In genomic region chr4:126850019-126850777, GRCm38 (mm10) we compare ENCODE assay signal across 13 mouse cellular contexts.
DNase-seq lines count a peak whose midpoint lies in the region; ATAC-seq and TF ChIP-seq lines count a peak whose summit lies in the region.
"Had no signal": no experiment of that assay in that cellular context is flagged by ENCODE, and none has a peak within 500 bp of the region (broad histone marks: within the 10 kb centered on the region; RNA-seq: fewer than 3 reads in every experiment).

No protein-coding gene starts in this region.

- 0 out of 2 replicates have a peak, but pooled peaks have one; percentile 15 for ATAC-seq in heart, embryonic 11.5 days (replicated peaks; ENCODE audit: insufficient number of reproducible peaks, low FRiP score, low TSS enrichment)
- no peak for ATAC-seq in lung, embryonic 14.5 days (ENCODE audit: insufficient read depth)
- no peak for ATAC-seq in erythroid progenitor cell, adult 5-6 weeks (replicated peaks; ENCODE audit: low FRiP score, poor library complexity, severe bottlenecking)
- ATAC-seq: forebrain, embryonic 15.5 days had no signal

- no peak overlapping the region for H3K4me2 ChIP-seq in heart, embryonic 11.5 days
- H3K4me2 ChIP-seq in lung, embryonic 14.5 days, result no peak overlapping the region
- H3K4me2 ChIP-seq: forebrain, embryonic 15.5 days had no signal

- 65% methylated on average over 7 of the region's 7 CpGs for WGBS in heart, embryonic 11.5 days (ENCODE audit: insufficient replicate concordance)
- 70% methylated on average over 7 of the region's 7 CpGs for WGBS in lung, embryonic 14.5 days

- H3K9me3 ChIP-seq in heart, embryonic 11.5 days (replicated peaks; ENCODE audit: control insufficient read depth, low read length), result no peaks in the 10 kb centered on the region
- no peaks in the 10 kb centered on the region for H3K9me3 ChIP-seq in lung, embryonic 14.5 days (ENCODE audit: low read depth, low read length)
- 0 out of 2 replicates have a peak, but pooled peaks cover 4% of the 10 kb centered on the region for H3K9me3 ChIP-seq in megakaryocyte, embryonic 14.5 days
- H3K9me3 ChIP-seq: forebrain, embryonic 15.5 days had no signal

- peaks cover 6% of the 10 kb centered on the region for H3K36me3 ChIP-seq in heart, embryonic 11.5 days (ENCODE audit: control insufficient read depth, insufficient read depth, low read length)
- peaks cover 67% of the 10 kb centered on the region for H3K36me3 ChIP-seq in lung, embryonic 14.5 days (ENCODE audit: insufficient read depth)
- H3K36me3 ChIP-seq in megakaryocyte, embryonic 14.5 days (replicated peaks; ENCODE audit: low read length), result peaks cover 95% of the 10 kb centered on the region

- H3K27ac ChIP-seq in heart, embryonic 11.5 days (ENCODE audit: low read depth, low read length), result peak overlapping the region; percentile 74
- peak overlapping the region; percentile 58; the same call in 1 of the 2 replicates for H3K27ac ChIP-seq in lung, embryonic 14.5 days (ENCODE audit: low read depth)
- H3K27ac ChIP-seq: forebrain, embryonic 15.5 days had no signal

- intact Hi-C loops in heart, postnatal 14 days (cut with DNase I), result no loop called here
- intact Hi-C loops in left cerebral cortex, postnatal 10 days (cut with DNase I), result no loop called here

- no peak overlapping the region for H3K4me3 ChIP-seq in heart, embryonic 11.5 days (ENCODE audit: low read depth, low read length)
- H3K4me3 ChIP-seq in lung, embryonic 14.5 days (ENCODE audit: low read depth, low read length), result no peak overlapping the region
- H3K4me3 ChIP-seq in megakaryocyte, embryonic 14.5 days (replicated peaks), result peak overlapping the region; percentile 62
- H3K4me3 ChIP-seq: forebrain, embryonic 15.5 days had no signal

- peaks cover 8% of the 10 kb centered on the region for H3K4me1 ChIP-seq in heart, embryonic 11.5 days (ENCODE audit: control insufficient read depth, insufficient read depth, low read length)
- no peaks in the 10 kb centered on the region for H3K4me1 ChIP-seq in lung, embryonic 14.5 days (ENCODE audit: insufficient read depth)
- H3K4me1 ChIP-seq in megakaryocyte, embryonic 14.5 days, result peaks cover 65% of the 10 kb centered on the region
- H3K4me1 ChIP-seq: forebrain, embryonic 15.5 days had no signal

- DNase-seq in heart, postnatal 14 days, result no peak
- no peak for DNase-seq in lung, embryonic 14.5 days
- DNase-seq in lung, adult 18-20 months, result no peak
- peak; percentile 48 for DNase-seq in MN1 (ENCODE audit: low spot score)
- no peak for DNase-seq in left cerebral cortex, postnatal 10 days (ENCODE audit: extremely low spot score in 1 of 2, low spot score in 2 of 2)
- DNase-seq: cerebellum, adult 18-20 months; kidney, adult 9 months; lung, postnatal 10 days; spleen, adult 18-20 months had no signal

- no peak overlapping the region for H3K9ac ChIP-seq in heart, embryonic 11.5 days (ENCODE audit: low read depth, low read length)
- H3K9ac ChIP-seq in lung, embryonic 14.5 days, result no peak overlapping the region
- H3K9ac ChIP-seq: forebrain, embryonic 15.5 days had no signal

- H3K27me3 ChIP-seq in heart, embryonic 11.5 days (ENCODE audit: control insufficient read depth, insufficient read depth, low read length), result no peaks in the 10 kb centered on the region
- H3K27me3 ChIP-seq in lung, embryonic 14.5 days (ENCODE audit: insufficient read depth, low read length), result no peaks in the 10 kb centered on the region
- no peaks in the 10 kb centered on the region for H3K27me3 ChIP-seq in megakaryocyte, embryonic 14.5 days (replicated peaks)
- H3K27me3 ChIP-seq: forebrain, embryonic 15.5 days had no signal

- TF ChIP-seq CTCF in lung, embryonic 14.5 days (IDR thresholded peaks at IDR 0.05; ENCODE audit: low read depth), result no peak
